Comparison of ENCODE assay signal across 13 mouse cellular contexts in the genomic region with DNA sequence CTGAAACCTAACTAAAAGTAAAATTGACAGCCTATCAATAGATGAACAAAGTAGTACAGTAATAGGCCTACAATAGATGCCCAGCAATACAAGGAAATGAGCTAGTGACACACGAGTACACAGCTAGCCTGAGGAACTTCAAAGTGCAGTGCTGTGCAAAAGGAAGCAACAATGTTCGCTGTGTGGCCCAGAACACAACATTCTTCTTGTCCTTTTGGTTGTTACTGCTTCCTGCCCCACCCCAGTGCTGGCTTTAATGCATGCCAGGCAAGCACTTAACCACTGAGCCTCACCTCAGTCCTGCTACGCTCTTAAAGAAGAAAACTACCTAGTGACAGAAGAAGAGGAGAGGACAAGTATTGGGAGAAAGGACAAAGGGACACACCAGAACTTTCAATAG.
DNase-seq lines count a peak whose midpoint lies in the region; ATAC-seq and TF ChIP-seq lines count a peak whose summit lies in the region.
"Had no signal": no experiment of that assay in that cellular context is flagged by ENCODE, and none has a peak within 500 bp of the region (broad histone marks: within the 10 kb centered on the region; RNA-seq: fewer than 3 reads in every experiment).

No protein-coding gene starts in this region.

- H3K4me2 ChIP-seq in kidney, embryonic 15.5 days: no peak overlapping the region
- no peak overlapping the region for H3K4me2 ChIP-seq in midbrain, embryonic 13.5 days (replicated peaks)
- no peak overlapping the region for H3K4me2 ChIP-seq in heart, embryonic 12.5 days
- H3K4me2 ChIP-seq: heart, embryonic 11.5 days; hindbrain, embryonic 13.5 days had no signal

- H3K4me3 ChIP-seq in kidney, embryonic 15.5 days (replicated peaks): no peak overlapping the region
- H3K4me3 ChIP-seq in cortical plate, adult 2 months (ENCODE audit: insufficient read depth, low read length): no peak overlapping the region
- H3K4me3 ChIP-seq in midbrain, embryonic 13.5 days (replicated peaks): no peak overlapping the region
- H3K4me3 ChIP-seq in heart, embryonic 12.5 days: no peak overlapping the region
- H3K4me3 ChIP-seq: hindbrain, embryonic 13.5 days had no signal

- H3K4me1 ChIP-seq in kidney, embryonic 15.5 days: peaks cover 6% of the 10 kb centered on the region; the same call in 1 of the 2 replicates
- peaks cover 5% of the 10 kb centered on the region for H3K4me1 ChIP-seq in cortical plate, adult 2 months (ENCODE audit: control insufficient read depth, insufficient read depth, low read length)
- H3K4me1 ChIP-seq in midbrain, embryonic 13.5 days (replicated peaks): no peaks in the 10 kb centered on the region
- H3K4me1 ChIP-seq in heart, embryonic 12.5 days (replicated peaks): no peaks in the 10 kb centered on the region
- H3K4me1 ChIP-seq: hindbrain, embryonic 13.5 days had no signal

- TF ChIP-seq POLR2A in cortical plate, adult 2 months (IDR thresholded peaks at IDR 0.05; ENCODE audit: extremely low read depth, insufficient read depth, low read length): no peak

- peaks cover 49% of the 10 kb centered on the region for H3K36me3 ChIP-seq in kidney, embryonic 15.5 days
- H3K36me3 ChIP-seq in midbrain, embryonic 13.5 days: peaks cover 39% of the 10 kb centered on the region
- peaks cover 57% of the 10 kb centered on the region for H3K36me3 ChIP-seq in heart, embryonic 12.5 days

- TF ChIP-seq CTCF in cortical plate, adult 2 months (IDR thresholded peaks at IDR 0.05; ENCODE audit: extremely low read depth, insufficient read depth, low read length): no peak

- WGBS in kidney, embryonic 15.5 days: 66% methylated on average over 3 of the region's 3 CpGs
- 84% methylated on average over 3 of the region's 3 CpGs for WGBS in midbrain, embryonic 13.5 days
- 74% methylated on average over 3 of the region's 3 CpGs for WGBS in heart, embryonic 12.5 days

- H3K9me3 ChIP-seq in kidney, embryonic 15.5 days (replicated peaks): no peaks in the 10 kb centered on the region
- H3K9me3 ChIP-seq in midbrain, embryonic 13.5 days: no peaks in the 10 kb centered on the region
- no peaks in the 10 kb centered on the region for H3K9me3 ChIP-seq in heart, embryonic 12.5 days (replicated peaks)
- H3K9me3 ChIP-seq: hindbrain, embryonic 13.5 days had no signal

- peak overlapping the region; percentile 55 for H3K27ac ChIP-seq in kidney, embryonic 15.5 days
- peak overlapping the region; percentile 76 for H3K27ac ChIP-seq in cortical plate, adult 2 months (ENCODE audit: insufficient read depth, low read length)
- H3K27ac ChIP-seq in midbrain, embryonic 13.5 days: no peak overlapping the region
- H3K27ac ChIP-seq in heart, embryonic 12.5 days (ENCODE audit: poor library complexity, severe bottlenecking): no peak overlapping the region
- H3K27ac ChIP-seq: hindbrain, embryonic 13.5 days; macrophage had no signal

- H3K27me3 ChIP-seq in kidney, embryonic 15.5 days: no peaks in the 10 kb centered on the region
- no peaks in the 10 kb centered on the region for H3K27me3 ChIP-seq in midbrain, embryonic 13.5 days
- no peaks in the 10 kb centered on the region for H3K27me3 ChIP-seq in heart, embryonic 12.5 days (replicated peaks)
- H3K27me3 ChIP-seq: hindbrain, embryonic 13.5 days had no signal

- DNase-seq in kidney, postnatal 4 days: no peak
- DNase-seq in CD4-positive, CD25-positive, alpha-beta regulatory T cell, adult 2 months (ENCODE audit: low read depth, low spot score): peak; percentile 44
- DNase-seq in lung, postnatal 36 days: peak; percentile 72
- no peak for DNase-seq in adrenal gland, postnatal 14 days
- DNase-seq: cerebellum, adult 9-11 months; right cerebral cortex, adult 18-20 months had no signal

- no peak overlapping the region for H3K9ac ChIP-seq in kidney, embryonic 15.5 days
- H3K9ac ChIP-seq in midbrain, embryonic 13.5 days (replicated peaks): no peak overlapping the region
- H3K9ac ChIP-seq in heart, embryonic 12.5 days: no peak overlapping the region
- H3K9ac ChIP-seq: hindbrain, embryonic 13.5 days had no signal

- ATAC-seq in kidney, embryonic 15.5 days (replicated peaks; ENCODE audit: low FRiP score): no peak; the same call in 1 of the 2 replicates
- ATAC-seq in midbrain, embryonic 13.5 days: no peak
- no peak for ATAC-seq in heart, embryonic 12.5 days (ENCODE audit: insufficient number of reproducible peaks, low FRiP score)

Comparison
In these comparisons a context has a peak if more than half of its experiments do, and no peak if none do; other contexts are left out.
1. H3K27ac ChIP-seq: peak in kidney, embryonic 15.5 days (single experiment) and cortical plate, adult 2 months (single experiment); none in midbrain, embryonic 13.5 days (single experiment) and heart, embryonic 12.5 days (single experiment).
2. DNase-seq: peak in CD4-positive, CD25-positive, alpha-beta regulatory T cell, adult 2 months (single experiment) and lung, postnatal 36 days (single experiment); none in kidney, postnatal 4 days (0 of 2) and adrenal gland, postnatal 14 days (single experiment).